Mouse (Mus musculus) neural tube, embryonic 12.5 days (tissue): ENCODE data around the gene Ces1f. TPM values are rescaled to one million over a fixed set of nuclear protein-coding genes. Genes with fewer than 3 reads are reported as not detected.

Source experiments
- ATAC-seq: fragments of 200-750 bp; cut with Nextera tagmentation; 2 replicates; pipeline ENCODE4 v1.8.0; 2017; ENCODE audit warnings: low read depth, mild to moderate bottlenecking, moderate TSS enrichment, moderate library complexity; ENCODE audit not compliant: low FRiP score
- H3K27ac ChIP-seq: fragments of 300-500 bp; sonication (generic); 2 replicates; pipeline ENCODE4 v1.5.1; 2016
- H3K27me3 ChIP-seq: fragments of 300-500 bp; sonication (generic); replicated peaks from 2 replicates; pipeline ENCODE4 v1.6.1; 2016; ENCODE audit warnings: mild to moderate bottlenecking
- H3K36me3 ChIP-seq: fragments of 300-500 bp; sonication (generic); 2 replicates; pipeline ENCODE4 v1.6.1; 2016; ENCODE audit warnings: mild to moderate bottlenecking
- H3K4me1 ChIP-seq: fragments of 300-500 bp; sonication (generic); 2 replicates; pipeline ENCODE4 v1.6.1; 2016
- H3K4me2 ChIP-seq: fragments of 300-500 bp; sonication (generic); replicated peaks from 2 replicates; pipeline ENCODE4 v1.6.1; 2016; ENCODE audit warnings: mild to moderate bottlenecking
- H3K4me3 ChIP-seq: fragments of 300-500 bp; sonication (generic); 2 replicates; pipeline ENCODE4 v1.5.1; 2016
- H3K9ac ChIP-seq: fragments of 300-500 bp; sonication (generic); 2 replicates; pipeline ENCODE4 v1.6.1; 2016; ENCODE audit warnings: mild to moderate bottlenecking
- H3K9me3 ChIP-seq: fragments of 300-500 bp; sonication (generic); 2 replicates; pipeline ENCODE4 v1.6.1; 2016; ENCODE audit warnings: mild to moderate bottlenecking
- WGBS: fragments of 180-500 bp; shearing (Covaris S2); methylation state at CpG from one replicate; pipeline ENCODE4 v1.1.7; 2016; 5-methylcytosine and 5-hydroxymethylcytosine counted together
- polyA plus RNA-seq: library from polyadenylated mRNA; unstranded; fragments of >200 nt; fragmentation: Nextera tagmentation; extraction: Ambion mirVana; gene quantifications from 2 replicates; pipeline ENCODE4 v1.2.1, GENCODE M21; 2016

Gene Ces1f
- polyA plus RNA-seq, result not detected in 2 replicates

DNA sequence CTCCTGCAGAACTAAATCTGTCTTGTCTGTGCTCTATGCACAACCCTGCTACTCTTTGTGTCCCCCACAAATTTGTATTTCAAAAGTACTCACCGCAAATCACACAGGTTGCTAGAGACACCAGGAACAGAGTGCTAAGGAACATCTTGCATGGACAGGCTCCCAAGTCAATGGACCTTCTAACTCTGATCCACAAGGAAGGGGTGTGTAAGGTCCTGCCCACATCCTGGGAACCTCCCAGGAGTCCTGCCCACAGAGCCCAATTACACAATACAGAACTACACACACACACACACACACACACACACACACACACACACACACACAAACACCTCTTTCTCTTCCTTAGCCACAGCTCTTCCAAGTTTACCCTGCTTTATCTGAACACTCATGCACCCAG, at the start of gene Ces1f:
Ces1f (minus strand) TSS at position 192 of the 400 bp plus-strand sequence.
- Histone ChIP-seq H3K9me3 (no peaks in the 10 kb centered on the region), H3K4me1 (no peaks in the 10 kb centered on the region), H3K4me2 (no peak within 1 kb of the TSS), H3K4me3 (no peak within 1 kb of the TSS), H3K9ac (no peak within 1 kb of the TSS), H3K36me3 (no peaks in the 10 kb centered on the region), H3K27ac (no peak within 1 kb of the TSS), H3K27me3 (no peaks in the 10 kb centered on the region)
- ATAC-seq, result no peak
- WGBS, result 100% methylated on average over 1 of the region's 1 CpGs

DNA sequence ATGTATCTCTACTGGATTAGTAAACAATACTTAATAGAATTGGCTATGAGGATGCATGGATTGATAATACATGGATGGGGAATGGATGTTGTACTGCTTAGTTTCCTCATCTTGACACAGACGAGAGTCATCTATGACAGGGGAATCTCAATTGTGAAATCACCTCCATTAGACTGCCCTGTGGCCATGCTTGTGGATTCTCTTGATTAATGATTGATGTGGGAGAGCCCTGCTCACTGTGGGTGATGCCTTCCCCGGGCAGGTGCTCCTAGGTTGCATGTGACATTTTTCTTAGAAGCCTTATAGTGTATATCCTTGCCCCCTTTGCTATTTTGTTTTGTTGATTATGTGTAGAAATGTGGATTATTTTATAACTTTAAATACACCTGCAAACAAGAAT, 45.6 kb upstream of the Ces1f start:
- Histone ChIP-seq H3K27ac (no peak overlapping the region), H3K4me3 (no peak overlapping the region), H3K9ac (no peak overlapping the region), H3K4me1 (no peaks in the 10 kb centered on the region), H3K27me3 (no peaks in the 10 kb centered on the region), H3K4me2 (no peak overlapping the region), H3K9me3 (no peaks in the 10 kb centered on the region), H3K36me3 (no peaks in the 10 kb centered on the region)
- WGBS, result 77% methylated on average over 2 of the region's 2 CpGs
- ATAC-seq, result no peak

DNA sequence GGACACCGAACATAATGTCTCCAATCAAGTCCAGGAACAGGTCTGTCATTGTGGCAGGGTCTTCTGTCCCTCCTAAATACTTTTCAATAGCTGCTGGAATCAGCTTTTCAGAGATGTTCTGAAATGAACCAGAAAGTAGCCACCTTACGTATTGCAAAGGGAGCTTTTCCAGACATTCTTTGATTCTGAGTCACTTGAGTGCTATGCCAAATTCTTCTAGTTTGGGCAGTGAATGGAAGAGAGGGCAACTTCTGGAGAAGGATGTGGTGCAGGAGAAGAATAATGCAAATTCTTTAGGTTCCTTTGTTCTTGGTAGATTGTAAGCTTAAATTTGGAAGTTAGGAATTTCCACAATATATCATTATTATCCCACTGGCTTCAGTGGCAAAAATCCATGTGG, 37.5 kb upstream of the Ces1f start:
- Histone ChIP-seq H3K4me3 (no peak overlapping the region), H3K27me3 (no peaks in the 10 kb centered on the region), H3K4me2 (no peak overlapping the region), H3K4me1 (no peaks in the 10 kb centered on the region), H3K9ac (no peak overlapping the region), H3K27ac (no peak overlapping the region), H3K36me3 (no peaks in the 10 kb centered on the region), H3K9me3 (no peaks in the 10 kb centered on the region)
- ATAC-seq, result no peak
- 93% methylated on average over 2 of the region's 2 CpGs for WGBS

DNA sequence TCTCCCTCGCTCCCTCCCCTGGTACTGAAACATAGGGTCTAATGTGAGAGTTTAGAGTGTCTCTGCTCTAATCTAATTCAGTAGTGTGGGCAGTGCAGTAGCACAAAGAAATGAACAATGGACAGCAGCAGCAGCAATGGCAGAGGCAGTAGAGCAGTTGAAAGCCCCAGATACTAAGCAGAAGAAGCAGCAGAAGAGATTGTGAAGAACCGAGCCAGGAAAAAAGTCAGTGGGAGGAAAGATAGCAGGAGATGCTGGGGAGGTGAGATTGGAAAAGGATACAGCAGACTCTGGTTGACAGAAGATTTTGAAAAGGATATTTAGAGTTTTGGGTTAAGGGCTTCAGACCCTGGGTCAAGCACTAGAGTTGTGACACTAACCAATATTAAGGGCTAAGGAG, 36.0 kb upstream of the Ces1f start:
- no peaks in the 10 kb centered on the region for H3K27me3 ChIP-seq
- no peaks in the 10 kb centered on the region for H3K9me3 ChIP-seq
- no peak overlapping the region for H3K4me2 ChIP-seq
- 76% methylated on average over 2 of the region's 2 CpGs for WGBS
- ATAC-seq, result no peak
- H3K4me3 ChIP-seq, result no peak overlapping the region
- H3K36me3 ChIP-seq, result no peaks in the 10 kb centered on the region
- no peaks in the 10 kb centered on the region for H3K4me1 ChIP-seq
- H3K27ac ChIP-seq, result no peak overlapping the region
- H3K9ac ChIP-seq, result no peak overlapping the region

DNA sequence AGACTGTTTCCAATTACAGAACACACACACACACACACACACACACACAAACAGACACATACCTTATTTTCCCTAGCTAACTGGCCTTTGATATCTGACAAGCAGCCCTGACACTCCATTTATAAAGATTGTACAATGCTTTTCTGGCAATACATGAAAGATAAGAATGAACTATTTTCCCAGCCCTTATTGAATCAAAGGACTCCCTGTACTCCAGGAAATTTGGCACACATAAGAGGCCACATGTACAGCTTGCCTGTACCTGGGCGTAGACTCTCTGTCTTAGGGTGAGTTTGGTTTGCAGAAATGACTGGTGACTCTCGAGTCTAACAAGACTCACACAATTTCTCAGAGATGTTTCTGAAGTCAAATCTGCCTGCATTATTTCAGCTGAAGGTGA, 4.3 kb upstream of the Ces1f start:
- Histone ChIP-seq H3K4me1 (no peaks in the 10 kb centered on the region), H3K9ac (no peak overlapping the region), H3K4me3 (no peak overlapping the region), H3K4me2 (no peak overlapping the region), H3K36me3 (no peaks in the 10 kb centered on the region), H3K27ac (no peak overlapping the region), H3K9me3 (no peaks in the 10 kb centered on the region), H3K27me3 (no peaks in the 10 kb centered on the region)
- WGBS, result 87% methylated on average over 2 of the region's 2 CpGs
- ATAC-seq, result no peak

DNA sequence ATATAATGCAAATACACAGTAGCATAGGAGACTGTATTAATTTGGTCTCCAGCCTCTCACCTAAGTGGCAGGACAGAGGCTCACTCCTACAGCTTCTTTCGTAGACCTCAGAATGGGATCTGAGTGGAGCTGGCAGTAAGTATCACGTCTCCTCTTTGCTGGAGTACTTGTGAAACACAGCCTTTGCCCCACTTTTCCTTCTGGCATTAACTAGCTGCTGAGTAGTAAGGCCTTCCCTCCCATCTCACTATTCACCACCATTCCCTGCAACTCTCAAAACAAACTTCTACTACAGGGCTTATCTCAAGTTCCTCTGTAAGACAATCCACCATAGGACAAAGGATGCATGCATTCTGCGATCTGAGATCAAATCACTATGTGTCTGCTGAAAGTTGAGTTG, 2.8 kb upstream of the Ces1f start:
- no peak overlapping the region for H3K4me2 ChIP-seq
- H3K9ac ChIP-seq, result no peak overlapping the region
- ATAC-seq, result no peak
- H3K36me3 ChIP-seq, result no peaks in the 10 kb centered on the region
- H3K9me3 ChIP-seq, result no peaks in the 10 kb centered on the region
- H3K27me3 ChIP-seq, result no peaks in the 10 kb centered on the region
- 89% methylated on average over 3 of the region's 3 CpGs for whole genome bisulfite sequencing
- H3K4me1 ChIP-seq, result no peaks in the 10 kb centered on the region
- H3K4me3 ChIP-seq, result no peak overlapping the region
- no peak overlapping the region for H3K27ac ChIP-seq

GRCm38 (mm10) chr8:93278176-93278805, 1.3 kb downstream of the Ces1f start:
- WGBS, result 82% methylated on average over 4 of the region's 4 CpGs
- no peaks in the 10 kb centered on the region for H3K4me1 ChIP-seq
- no peak for ATAC-seq
- H3K9me3 ChIP-seq, result no peaks in the 10 kb centered on the region
- no peak overlapping the region for H3K27ac ChIP-seq
- H3K4me3 ChIP-seq, result no peak overlapping the region
- no peaks in the 10 kb centered on the region for H3K36me3 ChIP-seq
- H3K4me2 ChIP-seq, result no peak overlapping the region
- no peak overlapping the region for H3K9ac ChIP-seq
- no peaks in the 10 kb centered on the region for H3K27me3 ChIP-seq

DNA sequence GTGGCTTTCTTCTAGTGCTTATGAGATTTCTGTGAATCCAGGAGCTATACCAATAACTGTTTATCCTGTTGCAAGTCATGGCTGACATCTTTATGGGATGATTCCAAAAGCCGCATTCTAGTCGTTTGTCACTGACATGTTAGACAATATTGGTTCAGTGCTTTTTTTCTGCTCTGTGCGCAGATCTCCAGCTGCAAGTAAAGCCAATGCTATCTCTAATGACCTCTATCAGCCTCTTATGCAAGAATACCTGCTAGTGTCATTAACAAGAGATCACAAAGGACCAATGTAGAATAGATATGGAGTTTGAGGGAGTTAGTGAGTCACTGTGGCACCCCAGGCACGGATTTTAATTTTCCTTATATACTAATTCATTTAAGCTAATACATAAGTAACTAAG, 4.9 kb downstream of the Ces1f start:
- H3K36me3 ChIP-seq, result no peaks in the 10 kb centered on the region
- no peaks in the 10 kb centered on the region for H3K27me3 ChIP-seq
- ATAC-seq, result no peak
- no peak overlapping the region for H3K27ac ChIP-seq
- 82% methylated on average over 4 of the region's 4 CpGs for WGBS
- H3K9ac ChIP-seq, result no peak overlapping the region
- H3K4me1 ChIP-seq, result no peaks in the 10 kb centered on the region
- no peak overlapping the region for H3K4me2 ChIP-seq
- no peak overlapping the region for H3K4me3 ChIP-seq
- H3K9me3 ChIP-seq, result no peaks in the 10 kb centered on the region

GRCm38 (mm10) chr8:93273321-93273720, 6.2 kb downstream of the Ces1f start:
- Histone ChIP-seq H3K4me1 (no peaks in the 10 kb centered on the region), H3K9ac (no peak overlapping the region), H3K36me3 (no peaks in the 10 kb centered on the region), H3K27me3 (no peaks in the 10 kb centered on the region), H3K4me3 (no peak overlapping the region), H3K9me3 (no peaks in the 10 kb centered on the region), H3K27ac (no peak overlapping the region), H3K4me2 (no peak overlapping the region)
- ATAC-seq, result no peak
- WGBS, result 89% methylated on average over 3 of the region's 3 CpGs

DNA sequence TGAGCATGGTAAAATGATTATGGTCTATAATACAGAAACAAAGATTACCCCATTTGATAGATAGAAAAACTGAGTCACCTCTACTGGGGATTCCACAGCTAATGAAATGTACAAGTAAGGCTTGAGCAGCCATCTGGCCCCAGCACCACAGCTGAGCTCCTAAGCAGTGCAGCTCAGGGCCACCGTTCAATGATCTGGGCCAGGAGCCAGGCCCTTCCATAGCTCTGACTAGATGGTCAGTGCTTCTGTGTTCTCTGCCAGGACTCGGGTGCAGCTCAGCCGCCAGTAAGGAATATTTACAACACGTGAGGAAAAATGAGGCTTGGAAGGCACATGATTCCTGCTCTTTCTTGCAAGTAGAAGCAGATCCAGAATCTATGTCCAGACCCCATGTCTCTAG, 6.9 kb downstream of the Ces1f start:
- Histone ChIP-seq H3K9me3 (no peaks in the 10 kb centered on the region), H3K9ac (no peak overlapping the region), H3K36me3 (no peaks in the 10 kb centered on the region), H3K27me3 (no peaks in the 10 kb centered on the region), H3K4me1 (no peaks in the 10 kb centered on the region), H3K27ac (no peak overlapping the region), H3K4me3 (no peak overlapping the region), H3K4me2 (no peak overlapping the region)
- ATAC-seq, result no peak
- WGBS, result 92% methylated on average over 4 of the region's 4 CpGs

DNA sequence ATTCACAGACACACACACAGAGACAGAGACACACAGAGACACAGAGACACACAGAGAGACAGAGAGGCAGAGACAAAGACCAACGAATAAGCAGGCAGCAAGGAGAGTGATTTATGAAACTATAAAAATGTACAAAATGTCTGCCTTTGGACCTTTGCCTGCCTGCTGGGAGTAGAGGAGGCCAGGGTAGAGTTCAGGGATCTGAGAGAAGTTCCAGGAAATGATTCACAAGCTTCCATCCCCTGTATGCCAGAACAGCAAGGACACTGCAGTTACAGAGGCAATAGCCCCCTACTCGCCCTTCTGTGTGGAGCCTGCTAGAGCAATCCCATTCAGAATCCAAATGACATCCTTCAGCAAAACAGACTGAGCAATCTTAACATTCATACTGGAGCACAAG, 18.1 kb downstream of the Ces1f start:
- H3K4me2 ChIP-seq, result no peak overlapping the region
- ATAC-seq, result no peak
- no peak overlapping the region for H3K4me3 ChIP-seq
- 49% methylated on average over 2 of the region's 2 CpGs for WGBS
- no peak overlapping the region for H3K9ac ChIP-seq
- H3K27ac ChIP-seq, result no peak overlapping the region
- H3K9me3 ChIP-seq, result no peaks in the 10 kb centered on the region
- no peaks in the 10 kb centered on the region for H3K36me3 ChIP-seq
- no peaks in the 10 kb centered on the region for H3K4me1 ChIP-seq
- H3K27me3 ChIP-seq, result no peaks in the 10 kb centered on the region

GRCm38 (mm10) chr8:93252400-93252925, 27.1 kb downstream of the Ces1f start:
- Histone ChIP-seq H3K9ac (no peak overlapping the region), H3K27ac (no peak overlapping the region), H3K27me3 (no peaks in the 10 kb centered on the region), H3K36me3 (no peaks in the 10 kb centered on the region), H3K4me3 (no peak overlapping the region), H3K4me1 (no peaks in the 10 kb centered on the region), H3K9me3 (no peaks in the 10 kb centered on the region), H3K4me2 (no peak overlapping the region)
- ATAC-seq, result no peak
- 97% methylated on average over 1 of the region's 1 CpGs for WGBS

DNA sequence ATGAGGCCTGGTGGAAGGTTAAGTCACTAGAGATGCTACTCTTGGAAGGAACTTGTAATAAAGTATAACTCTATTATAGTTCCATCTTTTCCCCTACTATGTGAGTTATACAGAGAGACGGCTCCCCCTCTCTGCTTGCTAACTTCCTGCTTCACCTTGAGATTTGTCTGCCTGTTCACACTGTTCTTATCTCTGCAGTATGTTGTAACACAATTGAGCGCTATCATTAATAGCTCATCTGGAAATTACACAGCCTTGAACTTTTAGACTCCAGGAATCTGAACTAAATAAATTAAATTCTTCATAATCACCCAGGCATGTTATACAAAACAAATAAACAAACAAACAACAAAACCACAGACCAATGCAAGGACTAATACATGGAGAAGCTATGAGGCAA, 33.5 kb downstream of the Ces1f start:
- Histone ChIP-seq H3K4me3 (no peak overlapping the region), H3K4me1 (no peaks in the 10 kb centered on the region), H3K9me3 (no peaks in the 10 kb centered on the region), H3K27me3 (no peaks in the 10 kb centered on the region), H3K9ac (no peak overlapping the region), H3K36me3 (no peaks in the 10 kb centered on the region), H3K27ac (no peak overlapping the region), H3K4me2 (no peak overlapping the region)
- no peak for ATAC-seq
- WGBS, result 92% methylated on average over 2 of the region's 2 CpGs
